Mouse (Mus musculus): Measurements from ENCODE around the gene Nprl3.

GRCm38 (mm10) chr11:32189434-32189833 is 78.1 kb downstream of the Nprl3 start:
- TF ChIP-seq CTCF (IDR thresholded peaks at IDR 0.05; ENCODE audit: low read depth, low read length) (no peak), POLR2A (IDR thresholded peaks at IDR 0.05; ENCODE audit: extremely low read depth, insufficient read depth, low read length) (no peak)

Data from liver, adult 2 months (tissue).